Mouse (Mus musculus): ENCODE measurements at regions not wholly inside any gene's neighbourhood (a gene's known extent, or its start where the extent isn't known, plus 50 kb on each side); places are given as distances from the start of the nearest gene placed in this dataset.

GRCm38 (mm10) chr14:105841888-105842287 lies 54.7 kb downstream of the Spry2 start:
- no peak for DNase-seq (ENCODE audit: low spot score in 2 of 2)

GRCm38 (mm10) chr14:105837533-105837932 lies 59.1 kb downstream of the Spry2 start:
- DNase-seq (ENCODE audit: low spot score in 2 of 2), result no peak

DNA sequence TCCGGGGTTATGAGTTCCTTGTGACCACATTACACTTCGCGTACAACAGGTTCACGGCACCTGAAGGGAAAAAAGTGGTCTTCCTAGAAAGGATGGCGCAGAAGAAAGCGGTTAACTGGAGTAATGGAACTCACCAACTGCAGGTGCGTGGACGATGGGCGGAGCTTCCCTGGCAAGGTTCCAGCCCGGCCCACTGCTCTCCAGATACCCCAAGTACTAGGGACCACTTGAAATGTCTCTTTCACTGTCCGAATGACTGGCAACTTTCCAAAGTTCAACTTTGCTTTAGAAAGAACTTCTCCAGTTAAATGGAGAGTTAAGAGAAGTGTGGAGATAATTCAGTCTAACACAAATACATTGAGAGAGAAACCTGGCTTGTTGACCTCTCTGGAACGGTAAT lies 65.9 kb downstream of the Spry2 start:
- no peak for DNase-seq (ENCODE audit: low spot score in 2 of 2)

DNA sequence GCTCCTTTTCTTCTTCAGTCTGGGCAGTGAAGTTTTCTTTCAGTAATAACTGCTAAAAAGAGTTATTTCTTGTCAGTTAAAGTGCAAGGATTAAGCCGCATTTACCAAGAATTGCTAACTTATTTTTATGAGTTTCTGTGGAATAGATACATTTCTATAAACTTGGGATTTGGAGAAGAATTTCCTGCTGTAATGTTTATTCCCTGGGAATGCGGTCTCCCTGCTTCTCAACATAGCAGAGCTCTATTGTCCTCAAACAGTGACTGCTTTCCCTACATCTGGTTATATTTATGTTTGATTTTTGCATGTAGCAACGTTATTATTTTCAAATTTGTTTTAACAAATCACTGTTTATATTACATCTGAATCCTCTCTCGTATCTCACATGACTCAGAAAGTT lies 66.3 kb downstream of the Spry2 start:
- DNase-seq (ENCODE audit: low spot score in 2 of 2), result no peak

DNA sequence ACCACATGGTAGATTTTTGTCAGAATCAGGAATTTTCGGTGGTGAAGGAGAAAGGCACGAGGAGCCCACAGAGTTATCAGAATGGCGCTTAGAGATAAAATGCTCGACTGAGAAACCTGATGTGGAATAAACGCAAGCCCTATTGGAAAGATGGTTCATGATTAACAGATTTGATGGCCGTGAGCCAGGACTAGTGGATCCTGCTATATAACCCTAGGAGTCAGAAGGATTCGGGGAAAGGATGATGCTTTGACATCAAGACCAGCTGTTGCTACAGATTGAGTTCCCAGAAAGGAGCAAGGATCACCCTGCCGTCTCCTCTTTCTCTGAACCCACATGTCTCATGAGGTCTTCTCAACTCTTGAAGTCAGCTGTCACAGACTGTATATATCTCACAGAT lies 73.5 kb downstream of the Spry2 start:
- DNase-seq (ENCODE audit: low spot score in 2 of 2), result no peak

- no peak for DNase-seq (ENCODE audit: low spot score in 2 of 2)
Observed at GRCm38 (mm10) chr14:105822653-105823052, 74.0 kb downstream of the Spry2 start.

DNA sequence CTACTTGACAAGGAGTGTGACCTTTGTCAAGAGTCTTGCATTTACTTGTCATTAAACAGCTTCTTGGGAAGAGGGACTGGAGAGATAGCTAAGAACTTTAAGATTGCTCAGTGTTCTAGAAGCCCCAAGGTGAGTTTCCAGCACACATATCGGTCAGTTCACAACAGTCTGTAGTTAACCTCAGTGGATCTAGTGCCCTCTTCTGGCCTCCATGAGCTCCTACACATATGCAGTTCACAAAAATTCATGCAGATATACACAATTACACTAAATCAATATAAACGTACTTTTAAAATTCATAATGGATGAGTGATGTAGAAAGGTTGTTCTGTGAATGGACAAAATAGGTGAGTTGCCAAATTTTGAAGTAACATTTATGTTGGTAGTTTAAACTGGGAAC lies 77.1 kb downstream of the Spry2 start:
- DNase-seq (ENCODE audit: low spot score in 2 of 2), result no peak

DNA sequence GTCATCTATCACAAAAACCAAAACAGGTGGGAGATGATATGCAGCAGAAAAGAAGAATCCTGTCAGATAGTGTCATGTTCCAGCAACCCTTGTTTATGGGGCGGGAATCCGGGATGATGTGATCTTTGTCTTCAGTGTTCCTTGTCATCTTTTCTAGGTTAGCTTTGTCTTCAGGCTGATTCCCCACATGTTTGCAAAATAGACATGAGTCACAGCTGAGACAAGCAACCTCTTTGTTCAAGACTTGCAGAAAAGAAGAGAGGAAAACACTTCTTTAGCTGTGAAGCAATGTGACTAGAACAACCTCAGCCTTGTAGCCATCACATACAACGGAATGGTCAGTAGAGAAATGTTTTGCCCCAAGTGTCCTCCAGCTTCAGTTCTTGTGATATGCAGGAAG lies 77.8 kb downstream of the Spry2 start:
- DNase-seq (ENCODE audit: low spot score in 2 of 2), result no peak

GRCm38 (mm10) chr14:105817481-105817880 lies 79.1 kb downstream of the Spry2 start:
- no peak for DNase-seq (ENCODE audit: low spot score in 2 of 2)

GRCm38 (mm10) chr14:105815827-105816226 lies 80.8 kb downstream of the Spry2 start:
- DNase-seq (ENCODE audit: low spot score in 2 of 2), result no peak

GRCm38 (mm10) chr14:105815281-105815680 lies 81.3 kb downstream of the Spry2 start:
- DNase-seq (ENCODE audit: low spot score in 2 of 2), result no peak

DNA sequence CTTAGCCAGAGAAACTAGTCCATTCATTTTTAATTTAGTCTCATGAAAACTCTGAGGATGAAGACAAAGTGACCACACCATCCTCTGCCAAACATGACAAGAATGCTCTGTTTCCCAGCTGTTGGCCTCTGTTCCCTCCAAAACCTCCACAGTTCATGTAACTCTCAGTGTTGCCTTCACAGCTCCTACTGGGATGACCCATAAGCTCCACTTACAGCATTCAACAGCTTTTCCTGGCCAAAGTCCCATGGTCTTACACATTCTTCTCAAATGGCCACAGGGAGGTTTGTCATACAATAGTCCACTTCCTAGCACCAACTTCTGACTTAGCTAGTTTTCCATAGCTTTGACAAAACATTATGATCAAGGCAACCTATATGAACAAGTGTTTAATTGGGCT lies 83.0 kb downstream of the Spry2 start:
- DNase-seq (ENCODE audit: low spot score in 2 of 2), result no peak

- DNase-seq (ENCODE audit: low spot score in 2 of 2), result no peak
Observed at GRCm38 (mm10) chr14:105813097-105813496, 83.5 kb downstream of the Spry2 start.

GRCm38 (mm10) chr14:105805762-105806161 lies 90.9 kb downstream of the Spry2 start:
- DNase-seq (ENCODE audit: low spot score in 2 of 2), result no peak

DNA sequence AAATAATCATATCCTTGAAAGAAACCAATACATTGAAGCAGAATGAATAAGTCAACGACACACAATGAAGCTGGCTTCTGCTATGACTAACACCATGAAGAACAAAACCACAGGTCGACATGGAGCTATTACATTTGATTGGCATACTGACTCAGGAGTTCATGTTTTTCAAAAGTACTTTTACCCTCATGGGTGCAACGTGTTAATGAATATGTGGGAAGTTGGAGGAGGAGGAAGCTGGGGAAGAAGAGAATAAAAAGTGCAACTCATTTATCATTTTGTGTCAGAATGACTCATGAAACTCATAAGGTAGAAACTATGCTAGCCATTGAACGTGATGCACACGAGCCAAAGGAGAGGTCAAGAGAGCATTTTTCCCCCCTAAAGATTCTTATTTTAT lies 91.3 kb downstream of the Spry2 start:
- DNase-seq (ENCODE audit: low spot score in 2 of 2), result no peak

GRCm38 (mm10) chr14:105804761-105805160 lies 91.9 kb downstream of the Spry2 start:
- no peak for DNase-seq (ENCODE audit: low spot score in 2 of 2)

DNA sequence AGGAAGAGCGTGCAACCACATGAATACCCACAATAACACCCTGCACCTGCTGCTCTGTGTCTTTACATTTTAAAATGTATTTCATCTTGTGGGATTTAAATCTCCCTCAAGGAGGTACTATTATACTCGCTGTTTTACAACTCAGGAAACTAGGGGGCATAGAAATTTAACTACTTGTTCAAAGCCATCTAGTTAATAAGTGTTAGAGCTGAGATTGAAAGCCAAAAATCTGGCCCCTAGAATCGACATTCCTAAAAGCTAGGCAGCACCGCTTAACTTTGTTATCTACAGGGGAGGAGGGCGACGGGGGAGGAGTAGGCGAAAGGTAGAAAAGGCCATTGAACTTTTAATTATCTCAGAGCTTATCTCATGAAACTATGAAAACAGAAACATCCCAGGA lies 93.3 kb downstream of the Spry2 start:
- DNase-seq (ENCODE audit: low spot score in 2 of 2), result no peak

DNA sequence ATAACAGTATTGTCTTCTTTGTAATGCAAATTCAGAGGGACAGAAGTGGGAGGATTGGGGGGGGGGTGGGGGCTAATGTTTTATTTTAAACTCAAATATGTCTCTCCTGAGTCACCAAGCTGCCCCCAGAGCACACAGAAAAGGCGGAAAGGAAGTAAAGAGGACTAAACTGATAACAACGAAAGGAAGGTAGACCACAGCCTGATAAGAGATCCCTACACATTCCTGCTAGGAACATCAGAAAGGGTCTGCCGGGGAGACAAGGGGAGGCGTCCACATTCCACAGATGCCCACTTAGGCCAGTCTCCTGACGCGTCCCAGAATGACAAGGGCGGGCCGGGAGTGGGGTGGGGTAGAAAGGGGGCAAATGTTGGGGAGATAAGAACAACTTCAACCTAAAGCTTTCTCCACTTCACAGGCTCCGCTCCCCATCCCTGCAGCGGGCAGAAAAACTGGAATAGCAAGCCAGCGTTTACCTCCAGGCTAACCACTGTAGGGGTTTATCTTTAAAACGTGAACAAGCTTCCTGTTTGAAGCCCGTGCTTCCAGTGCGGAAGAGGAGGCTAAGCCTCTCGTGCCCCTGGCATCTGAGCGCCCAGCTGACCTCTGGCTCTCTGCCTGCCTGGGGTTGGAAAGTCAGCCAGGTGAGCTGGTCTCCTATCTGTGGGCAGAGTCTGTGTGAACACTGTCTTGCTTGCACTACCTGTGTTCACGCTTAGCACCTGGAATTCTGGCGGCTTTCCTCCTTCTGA lies 93.9 kb downstream of the Spry2 start:
- DNase-seq (ENCODE audit: low spot score in 2 of 2), result peak; percentile 5 to 15

DNA sequence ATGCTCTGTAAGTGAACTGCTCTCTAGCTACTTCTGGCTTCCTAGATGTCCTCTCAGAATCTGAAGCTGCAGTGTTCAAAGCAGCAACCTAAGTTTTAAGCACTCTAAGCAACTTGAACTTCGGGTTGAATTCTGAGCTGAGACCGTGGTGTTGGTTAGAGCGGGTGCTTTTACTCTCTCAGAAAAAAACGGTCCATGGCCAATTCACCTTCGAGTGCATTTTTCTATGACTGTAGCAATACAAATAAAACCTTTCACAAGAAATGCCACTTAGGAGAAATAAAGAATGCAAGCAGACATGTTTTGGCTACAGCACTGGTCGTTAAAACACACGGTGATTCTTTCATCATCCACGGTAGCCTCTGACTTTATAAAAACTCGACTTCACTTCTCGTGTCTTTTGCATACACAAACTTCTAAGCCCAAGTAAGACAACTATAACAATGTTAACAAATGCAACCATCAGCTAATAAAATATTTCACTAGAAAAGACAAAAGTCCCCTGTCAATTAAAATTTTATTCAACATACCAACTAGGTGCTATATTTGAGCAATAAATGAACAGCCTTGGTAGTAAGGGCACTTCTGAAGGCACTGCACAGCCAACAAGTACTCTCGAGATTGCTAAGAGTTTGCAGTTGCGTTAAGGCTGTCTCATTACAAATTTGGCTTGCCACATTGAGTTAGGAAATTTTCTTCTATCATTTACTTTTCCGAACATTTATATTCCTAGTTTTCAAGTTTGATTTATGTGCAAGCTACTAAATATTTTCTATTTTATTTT lies 96.3 kb downstream of the Spry2 start:
- DNase-seq (ENCODE audit: low spot score in 2 of 2), result no peak

- no peak for DNase-seq (ENCODE audit: low spot score in 2 of 2)
Observed at GRCm38 (mm10) chr14:105799401-105799861, 97.2 kb downstream of the Spry2 start.

- DNase-seq (ENCODE audit: low spot score in 2 of 2), result no peak
Observed at GRCm38 (mm10) chr14:105793010-105793702, 103.5 kb downstream of the Spry2 start.

DNA sequence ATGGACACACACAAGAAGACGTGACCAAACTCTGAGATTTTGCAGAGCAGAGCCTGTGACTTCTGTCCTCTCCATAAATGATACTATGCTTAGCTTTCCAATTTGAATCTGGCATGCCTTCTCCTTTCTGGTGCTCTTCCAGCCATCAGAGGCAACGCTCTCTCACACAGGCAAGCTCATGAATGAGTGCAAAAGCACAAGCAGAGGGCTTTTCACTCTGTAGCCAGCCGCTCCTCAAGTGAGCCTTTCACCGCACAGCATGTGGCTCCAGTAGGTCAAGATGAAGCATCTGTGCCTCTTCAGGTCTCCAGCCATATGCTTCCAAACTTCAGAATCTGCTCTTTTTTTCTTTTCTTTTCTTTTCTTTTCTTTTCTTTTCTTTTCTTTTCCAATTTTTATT lies 106.2 kb downstream of the Spry2 start:
- no peak for DNase-seq (ENCODE audit: low spot score in 2 of 2)

- no peak for DNase-seq (ENCODE audit: low spot score in 2 of 2)
Observed at GRCm38 (mm10) chr14:105783428-105783827, 113.2 kb downstream of the Spry2 start.
